Mouse (Mus musculus): Measurements from ENCODE around the gene Cyp4f37.

The Cyp4f37 gene

DNA sequence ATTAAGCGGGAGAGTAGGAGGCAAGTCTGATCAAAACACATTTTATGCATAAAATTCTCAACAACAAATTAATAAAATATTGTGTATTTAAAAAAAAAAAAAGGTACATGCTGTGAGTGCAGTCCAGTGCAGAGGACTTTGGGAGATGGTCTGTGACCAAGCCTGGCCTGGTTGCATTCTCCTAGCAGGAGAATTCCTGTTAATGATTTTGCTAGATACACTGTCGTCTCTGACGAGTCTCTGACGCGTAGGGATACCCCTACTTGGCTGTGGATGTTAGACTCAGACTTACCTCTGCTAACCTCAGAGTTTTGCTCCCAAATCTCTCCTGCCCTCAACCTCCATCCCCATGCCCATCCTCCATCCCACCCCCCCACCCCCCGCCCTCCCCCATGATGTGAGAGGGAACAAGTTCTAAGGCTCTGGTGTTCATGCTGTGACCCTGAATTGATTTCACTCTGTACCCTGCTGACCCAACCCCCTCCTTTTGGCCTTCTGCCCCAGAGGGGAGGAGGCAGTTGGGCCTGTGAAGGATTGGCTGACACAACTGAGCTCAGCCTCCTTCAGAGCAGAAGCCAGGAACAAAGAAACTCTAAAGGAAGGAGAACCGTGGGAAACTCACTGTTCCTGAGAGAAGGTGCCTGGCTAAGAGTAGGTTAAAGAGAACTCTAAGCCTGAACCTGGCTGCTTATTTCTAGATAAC, 64.1 kb downstream of the Cyp4f37 start, which contains the start of gene Cyp4f15:
Gene Cyp4f15 (plus strand): TSS at position 580 of the 703 bp plus-strand sequence.
- no peak for DNase-seq (ENCODE audit: extremely low read depth, low read depth)

All from MEL-GATA-1-ER (cell line).